ENCODE assay signal across 7 mouse cellular contexts in genomic region chr10:80343425-80343895, GRCm38 (mm10). TPM values are rescaled to one million over a fixed set of nuclear protein-coding genes. Genes with fewer than 3 reads are reported as not detected.
DNase-seq lines count a peak whose midpoint lies in the region; ATAC-seq and TF ChIP-seq lines count a peak whose summit lies in the region.

No protein-coding gene starts in this region.

- H3K4me2 ChIP-seq in lung, postnatal 0 days (replicated peaks; ENCODE audit: low read depth, low read length): peak overlapping the region; percentile 45
- H3K4me2 ChIP-seq in forebrain, embryonic 12.5 days: peak overlapping the region; percentile 57
- peak overlapping the region; percentile 49 for H3K4me2 ChIP-seq in limb, embryonic 14.5 days (replicated peaks; ENCODE audit: low read depth, low read length, severe bottlenecking)
- peak overlapping the region; percentile 58 for H3K4me2 ChIP-seq in stomach, embryonic 15.5 days

- no peak for TF ChIP-seq POLR2A in limb, embryonic 14.5 days (IDR thresholded peaks at IDR 0.05; ENCODE audit: borderline replicate concordance, extremely low read depth, insufficient read depth, insufficient read length)

- no peak for TF ChIP-seq EP300 in lung, postnatal 0 days (IDR thresholded peaks at IDR 0.05)

- 0 out of 2 replicates have a peak overlapping the region, but pooled peaks have one; percentile 22 for H3K4me3 ChIP-seq in lung, postnatal 0 days (ENCODE audit: low read depth, low read length)
- peak overlapping the region; percentile 38 for H3K4me3 ChIP-seq in forebrain, embryonic 12.5 days (replicated peaks)
- peak overlapping the region; percentile 34 for H3K4me3 ChIP-seq in limb, embryonic 14.5 days (replicated peaks; ENCODE audit: low read length)
- H3K4me3 ChIP-seq in stomach, embryonic 15.5 days (replicated peaks): peak overlapping the region; percentile 30

- peaks cover 14% of the 10 kb centered on the region; the same call in 1 of the 2 replicates for H3K4me1 ChIP-seq in lung, postnatal 0 days (ENCODE audit: insufficient read depth, low read depth, low read length)
- peaks cover 39% of the 10 kb centered on the region for H3K4me1 ChIP-seq in forebrain, embryonic 12.5 days
- peaks cover 20% of the 10 kb centered on the region for H3K4me1 ChIP-seq in limb, embryonic 14.5 days (ENCODE audit: control insufficient read depth, insufficient read depth, low read length)
- H3K4me1 ChIP-seq in stomach, embryonic 15.5 days: peaks cover 59% of the 10 kb centered on the region

- ATAC-seq in lung, postnatal 0 days: no peak
- ATAC-seq in forebrain, embryonic 12.5 days (ENCODE audit: low FRiP score): no peak; the same call in 1 of the 2 replicates
- ATAC-seq in limb, embryonic 14.5 days (ENCODE audit: low FRiP score, low read depth): no peak
- peak; percentile 7; the same call in 1 of the 2 replicates for ATAC-seq in stomach, embryonic 15.5 days (ENCODE audit: insufficient read depth, low FRiP score, low read depth)
- no peak for ATAC-seq in activated CD4-positive, CD25-positive, alpha-beta regulatory T cell, adult 4 months

- TF ChIP-seq CTCF in lung, postnatal 0 days (IDR thresholded peaks at IDR 0.05): no peak

- H3K27me3 ChIP-seq in lung, postnatal 0 days (replicated peaks; ENCODE audit: insufficient read depth, low read length): peaks cover 25% of the 10 kb centered on the region
- peaks cover 94% of the 10 kb centered on the region for H3K27me3 ChIP-seq in forebrain, embryonic 12.5 days
- peaks cover 82% of the 10 kb centered on the region for H3K27me3 ChIP-seq in limb, embryonic 14.5 days (ENCODE audit: control insufficient read depth, insufficient read depth, low read length)
- peaks cover 66% of the 10 kb centered on the region for H3K27me3 ChIP-seq in stomach, embryonic 15.5 days (replicated peaks)

- no peak for DNase-seq in lung, postnatal 0 days (ENCODE audit: low spot score)
- DNase-seq in lung, postnatal 4 days: no peak
- DNase-seq in limb, embryonic 14.5 days (ENCODE audit: low spot score): no peak
- DNase-seq in layer of hippocampus, adult 9-11 months: no peak

- no peaks in the 10 kb centered on the region for H3K36me3 ChIP-seq in lung, postnatal 0 days (ENCODE audit: insufficient read depth, low read length)
- no peaks in the 10 kb centered on the region for H3K36me3 ChIP-seq in forebrain, embryonic 12.5 days (replicated peaks)
- H3K36me3 ChIP-seq in limb, embryonic 14.5 days (ENCODE audit: control insufficient read depth, insufficient read depth, low read length): no peaks in the 10 kb centered on the region
- no peaks in the 10 kb centered on the region for H3K36me3 ChIP-seq in stomach, embryonic 15.5 days

- WGBS in lung, postnatal 0 days: 28% methylated on average over 12 of the region's 13 CpGs
- WGBS in forebrain, embryonic 12.5 days: 32% methylated on average over 13 of the region's 13 CpGs
- WGBS in limb, embryonic 14.5 days: 20% methylated on average over 13 of the region's 13 CpGs
- WGBS in stomach, embryonic 15.5 days: 30% methylated on average over 13 of the region's 13 CpGs

- 0 out of 2 replicates have a peak overlapping the region, but pooled peaks have one; percentile 81 for H3K27ac ChIP-seq in lung, postnatal 0 days (ENCODE audit: low read length)
- no peak overlapping the region for H3K27ac ChIP-seq in forebrain, embryonic 12.5 days
- no peak overlapping the region for H3K27ac ChIP-seq in limb, embryonic 14.5 days (replicated peaks; ENCODE audit: low read depth, low read length)
- H3K27ac ChIP-seq in stomach, embryonic 15.5 days: peak overlapping the region; percentile 67

- no peak overlapping the region for H3K9ac ChIP-seq in lung, postnatal 0 days (replicated peaks; ENCODE audit: low read depth)
- H3K9ac ChIP-seq in forebrain, embryonic 12.5 days: no peak overlapping the region
- H3K9ac ChIP-seq in limb, embryonic 14.5 days (ENCODE audit: low read depth, low read length, severe bottlenecking): 0 out of 2 replicates have a peak overlapping the region, but pooled peaks have one; percentile 2
- H3K9ac ChIP-seq in stomach, embryonic 15.5 days: no peak overlapping the region

- no peaks in the 10 kb centered on the region for H3K9me3 ChIP-seq in lung, postnatal 0 days (ENCODE audit: low read length)
- no peaks in the 10 kb centered on the region for H3K9me3 ChIP-seq in forebrain, embryonic 12.5 days
- no peaks in the 10 kb centered on the region for H3K9me3 ChIP-seq in limb, embryonic 14.5 days (ENCODE audit: control insufficient read depth, low read length)
- H3K9me3 ChIP-seq in stomach, embryonic 15.5 days: no peaks in the 10 kb centered on the region

RNA-seq across cellular contexts. Expression of gene Adamtsl5, which starts 4.8 kb away (rescaled TPM):
- polyA plus RNA-seq in lung, postnatal 0 days (2015; fragmentation: Nextera tagmentation; extraction: Ambion mirVana): 6.4 and 7.3 TPM in 2 replicates
- polyA plus RNA-seq in forebrain, embryonic 12.5 days (2016; fragmentation: Nextera tagmentation; extraction: Ambion mirVana): 0.17 and 0.55 TPM in 2 replicates
- 16.5 and 21.9 TPM in 2 replicates for polyA plus RNA-seq in limb, embryonic 14.5 days (2012; rRNA removed)
- polyA plus RNA-seq in limb, embryonic 14.5 days (2014; fragmentation: Nextera tagmentation; extraction: Ambion mirVana): 6.5 and 6.7 TPM in 2 replicates
- polyA plus RNA-seq in stomach, embryonic 15.5 days (2015; fragmentation: Nextera tagmentation; extraction: Ambion mirVana): 13.7 and 17.0 TPM in 2 replicates
- polyA plus RNA-seq in activated CD4-positive, CD25-positive, alpha-beta regulatory T cell, adult 4 months (2017; shearing (Covaris generic)): not detected

RNA-seq across cellular contexts. Expression of gene Plk5, which starts 12.8 kb away (rescaled TPM):
- polyA plus RNA-seq in lung, postnatal 0 days (2015; fragmentation: Nextera tagmentation; extraction: Ambion mirVana): 1.00 and 1.0 TPM in 2 replicates
- 0.23 and 0.40 TPM in 2 replicates for polyA plus RNA-seq in forebrain, embryonic 12.5 days (2016; fragmentation: Nextera tagmentation; extraction: Ambion mirVana)
- 1.8 and 1.9 TPM in 2 replicates for polyA plus RNA-seq in limb, embryonic 14.5 days (2012; rRNA removed)
- polyA plus RNA-seq in limb, embryonic 14.5 days (2014; fragmentation: Nextera tagmentation; extraction: Ambion mirVana): 0.48 and 0.88 TPM in 2 replicates
- 0.30 and 0.67 TPM in 2 replicates for polyA plus RNA-seq in stomach, embryonic 15.5 days (2015; fragmentation: Nextera tagmentation; extraction: Ambion mirVana)
- not detected for polyA plus RNA-seq in activated CD4-positive, CD25-positive, alpha-beta regulatory T cell, adult 4 months (2017; shearing (Covaris generic))

RNA-seq across cellular contexts. Expression of gene Reep6, which starts 13.7 kb away (rescaled TPM):
- 15.4 and 17.6 TPM in 2 replicates for polyA plus RNA-seq in lung, postnatal 0 days (2015; fragmentation: Nextera tagmentation; extraction: Ambion mirVana)
- 4.1 and 4.4 TPM in 2 replicates for polyA plus RNA-seq in forebrain, embryonic 12.5 days (2016; fragmentation: Nextera tagmentation; extraction: Ambion mirVana)
- polyA plus RNA-seq in limb, embryonic 14.5 days (2012; rRNA removed): 3.9 TPM in 2 replicates
- 9.9 and 10.5 TPM in 2 replicates for polyA plus RNA-seq in limb, embryonic 14.5 days (2014; fragmentation: Nextera tagmentation; extraction: Ambion mirVana)
- 44.5 and 51.2 TPM in 2 replicates for polyA plus RNA-seq in stomach, embryonic 15.5 days (2015; fragmentation: Nextera tagmentation; extraction: Ambion mirVana)
- polyA plus RNA-seq in activated CD4-positive, CD25-positive, alpha-beta regulatory T cell, adult 4 months (2017; shearing (Covaris generic)): not detected

RNA-seq across cellular contexts. Expression of gene Pcsk4, which starts 14.2 kb away (rescaled TPM):
- 3.4 and 3.7 TPM in 2 replicates for polyA plus RNA-seq in lung, postnatal 0 days (2015; fragmentation: Nextera tagmentation; extraction: Ambion mirVana)
- 3.7 and 3.8 TPM in 2 replicates for polyA plus RNA-seq in forebrain, embryonic 12.5 days (2016; fragmentation: Nextera tagmentation; extraction: Ambion mirVana)
- 7.8 and 10.7 TPM in 2 replicates for polyA plus RNA-seq in limb, embryonic 14.5 days (2012; rRNA removed)
- polyA plus RNA-seq in limb, embryonic 14.5 days (2014; fragmentation: Nextera tagmentation; extraction: Ambion mirVana): 4.2 and 5.9 TPM in 2 replicates
- 4.8 and 5.4 TPM in 2 replicates for polyA plus RNA-seq in stomach, embryonic 15.5 days (2015; fragmentation: Nextera tagmentation; extraction: Ambion mirVana)
- 10 to 100 TPM in 1 of 2 experiments, 1 to 10 TPM in 1; 6.7 to 11.9 TPM for polyA plus RNA-seq in activated CD4-positive, CD25-positive, alpha-beta regulatory T cell, adult 4 months (2017; shearing (Covaris generic))

RNA-seq across cellular contexts. Expression of gene 2310011J03Rik, which starts 23.1 kb away (rescaled TPM):
- polyA plus RNA-seq in lung, postnatal 0 days (2015; fragmentation: Nextera tagmentation; extraction: Ambion mirVana): 58.4 and 64.8 TPM in 2 replicates
- 42.6 and 44.4 TPM in 2 replicates for polyA plus RNA-seq in forebrain, embryonic 12.5 days (2016; fragmentation: Nextera tagmentation; extraction: Ambion mirVana)
- 45.1 and 46.7 TPM in 2 replicates for polyA plus RNA-seq in limb, embryonic 14.5 days (2012; rRNA removed)
- polyA plus RNA-seq in limb, embryonic 14.5 days (2014; fragmentation: Nextera tagmentation; extraction: Ambion mirVana): 45.1 and 46.1 TPM in 2 replicates
- 40.5 and 46.4 TPM in 2 replicates for polyA plus RNA-seq in stomach, embryonic 15.5 days (2015; fragmentation: Nextera tagmentation; extraction: Ambion mirVana)
- polyA plus RNA-seq in activated CD4-positive, CD25-positive, alpha-beta regulatory T cell, adult 4 months (2017; shearing (Covaris generic)): 10 to 100 TPM; 44.0 to 54.5 TPM

Comparison
In these comparisons a context has a peak if more than half of its experiments do, and no peak if none do; other contexts are left out.
1. H3K27ac ChIP-seq: peak in lung, postnatal 0 days (single experiment) and stomach, embryonic 15.5 days (single experiment); none in forebrain, embryonic 12.5 days (single experiment) and limb, embryonic 14.5 days (single experiment).
2. Peak in every context shown above with its lines, with median percentiles within 50 percentile points of each other: H3K4me2 ChIP-seq and H3K4me3 ChIP-seq.